In the genomic region with DNA sequence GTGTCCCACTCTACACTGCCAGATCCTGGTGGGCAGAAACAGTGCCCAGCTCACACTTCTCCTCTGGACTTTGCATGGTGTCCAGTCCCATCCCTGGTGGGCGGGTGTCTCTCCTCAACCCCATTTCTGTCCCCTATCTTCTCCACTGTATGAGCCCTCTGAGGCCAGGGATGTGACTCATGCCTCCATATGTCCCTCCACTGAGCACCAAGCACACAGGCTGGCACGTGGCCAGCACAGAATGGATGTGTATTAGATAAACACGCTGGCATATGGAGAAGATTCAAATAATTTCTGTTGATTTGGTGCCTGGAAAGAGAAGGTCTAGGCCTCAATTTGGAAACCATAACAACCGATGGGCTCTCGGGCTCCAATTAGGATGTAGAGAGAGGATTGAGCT, we compare ENCODE assay signal across 16 mouse cellular contexts.
DNase-seq lines count a peak whose midpoint lies in the region; ATAC-seq and TF ChIP-seq lines count a peak whose summit lies in the region.
"Had no signal": no experiment of that assay in that cellular context is flagged by ENCODE, and none has a peak within 500 bp of the region (broad histone marks: within the 10 kb centered on the region; RNA-seq: fewer than 3 reads in every experiment).

No protein-coding gene starts in this region.

- 0 out of 2 replicates have a peak, but pooled peaks cover 3% of the 10 kb centered on the region for H3K4me1 ChIP-seq in midbrain, postnatal 0 days (ENCODE audit: insufficient read depth, low read length)
- peaks cover 13% of the 10 kb centered on the region for H3K4me1 ChIP-seq in midbrain, embryonic 14.5 days (ENCODE audit: control insufficient read depth, insufficient read depth, low read length)

- WGBS in midbrain, postnatal 0 days: 82% methylated on average over 5 of the region's 5 CpGs
- 84% methylated on average over 5 of the region's 5 CpGs for WGBS in midbrain, embryonic 14.5 days

- DNase-seq in midbrain, postnatal 0 days (ENCODE audit: low spot score): peak; percentile 57
- DNase-seq in midbrain, embryonic 14.5 days: no peak
- DNase-seq in brain, embryonic 14.5 days (ENCODE audit: low read depth): peak; percentile 68
- peak; percentile 93 for DNase-seq in cerebellum, adult 9-10 months
- DNase-seq in left cerebral cortex, postnatal 14 days (ENCODE audit: low spot score in 2 of 2): peak; percentile 53 to 59
- no peak for DNase-seq in ovary, adult 18-20 months (ENCODE audit: low spot score)
- DNase-seq in thymus, postnatal 14 days: no peak
- DNase-seq: adrenal gland, adult 2 months; heart, adult 11 months; heart, postnatal 14 days; kidney, adult 8-10 months; lung, postnatal 10 days had no signal

- no peak for TF ChIP-seq POLR2A in brain, embryonic 14.5 days (IDR thresholded peaks at IDR 0.05; ENCODE audit: borderline replicate concordance, extremely low read depth, insufficient read depth, insufficient read length, poor library complexity, severe bottlenecking)

- no peaks in the 10 kb centered on the region for H3K36me3 ChIP-seq in midbrain, postnatal 0 days (ENCODE audit: insufficient read depth, low read length)
- H3K36me3 ChIP-seq in midbrain, embryonic 14.5 days (ENCODE audit: control insufficient read depth, insufficient read depth, low read length): no peaks in the 10 kb centered on the region
- H3K36me3 ChIP-seq: midbrain, embryonic 10.5 days had no signal

- intact Hi-C loops in left cerebral cortex, postnatal 14 days (cut with DNase I): no loop called here

- no peaks in the 10 kb centered on the region for H3K27me3 ChIP-seq in midbrain, postnatal 0 days (ENCODE audit: insufficient read depth, low read length)
- no peaks in the 10 kb centered on the region for H3K27me3 ChIP-seq in midbrain, embryonic 14.5 days (ENCODE audit: control insufficient read depth, insufficient read depth, low read length)
- H3K27me3 ChIP-seq: CH12.LX had no signal

- H3K9ac ChIP-seq in midbrain, postnatal 0 days (replicated peaks; ENCODE audit: low read length, poor library complexity, severe bottlenecking): no peak overlapping the region
- no peak overlapping the region for H3K9ac ChIP-seq in midbrain, embryonic 14.5 days (replicated peaks; ENCODE audit: low read length)

- no peak for ATAC-seq in midbrain, postnatal 0 days (ENCODE audit: low FRiP score)
- no peak for ATAC-seq in midbrain, embryonic 14.5 days (ENCODE audit: low FRiP score, low TSS enrichment)
- no peak for ATAC-seq in megakaryocyte-erythroid progenitor cell, adult 5-6 weeks (replicated peaks; ENCODE audit: low FRiP score, low TSS enrichment, poor library complexity, severe bottlenecking)

- no peak overlapping the region for H3K4me3 ChIP-seq in midbrain, postnatal 0 days (ENCODE audit: low read depth, low read length)
- no peak overlapping the region for H3K4me3 ChIP-seq in midbrain, embryonic 14.5 days (replicated peaks; ENCODE audit: low read depth, low read length)
- H3K4me3 ChIP-seq: midbrain, embryonic 10.5 days had no signal

- H3K4me2 ChIP-seq in midbrain, postnatal 0 days (ENCODE audit: low read depth, low read length, poor library complexity, severe bottlenecking): no peak overlapping the region
- no peak overlapping the region for H3K4me2 ChIP-seq in midbrain, embryonic 14.5 days (ENCODE audit: low read length)
- H3K4me2 ChIP-seq: liver, embryonic 11.5 days had no signal

- no peak overlapping the region for H3K27ac ChIP-seq in midbrain, postnatal 0 days (ENCODE audit: low read depth, low read length)
- no peak overlapping the region for H3K27ac ChIP-seq in midbrain, embryonic 14.5 days (replicated peaks; ENCODE audit: low read depth, low read length)
- H3K27ac ChIP-seq: midbrain, embryonic 10.5 days had no signal

- no peaks in the 10 kb centered on the region for H3K9me3 ChIP-seq in midbrain, postnatal 0 days (ENCODE audit: low read length)
- 0 out of 2 replicates have a peak, but pooled peaks cover 5% of the 10 kb centered on the region for H3K9me3 ChIP-seq in midbrain, embryonic 14.5 days (ENCODE audit: control insufficient read depth, low read length)
- H3K9me3 ChIP-seq: midbrain, embryonic 10.5 days had no signal

- TF ChIP-seq CTCF in midbrain, postnatal 0 days (IDR thresholded peaks at IDR 0.05): no peak
- TF ChIP-seq CTCF in brain, embryonic 14.5 days (IDR thresholded peaks at IDR 0.05; ENCODE audit: borderline replicate concordance, extremely low read depth, insufficient read depth, insufficient read length): no peak

Comparison
In these comparisons a context has a peak if more than half of its experiments do, and no peak if none do; other contexts are left out.
1. DNase-seq: peak in midbrain, postnatal 0 days (single experiment), brain, embryonic 14.5 days (single experiment), cerebellum, adult 9-10 months (single experiment) and left cerebral cortex, postnatal 14 days (2 of 2); none in midbrain, embryonic 14.5 days (single experiment), ovary, adult 18-20 months (single experiment) and thymus, postnatal 14 days (single experiment).